Mouse (Mus musculus): ENCODE results near the gene Gm17334. TPM values are rescaled to one million over a fixed set of nuclear protein-coding genes. Genes with fewer than 3 reads are reported as not detected.

Gene Gm17334
- total RNA-seq, 1 experiment, result 0.22 TPM

DNA sequence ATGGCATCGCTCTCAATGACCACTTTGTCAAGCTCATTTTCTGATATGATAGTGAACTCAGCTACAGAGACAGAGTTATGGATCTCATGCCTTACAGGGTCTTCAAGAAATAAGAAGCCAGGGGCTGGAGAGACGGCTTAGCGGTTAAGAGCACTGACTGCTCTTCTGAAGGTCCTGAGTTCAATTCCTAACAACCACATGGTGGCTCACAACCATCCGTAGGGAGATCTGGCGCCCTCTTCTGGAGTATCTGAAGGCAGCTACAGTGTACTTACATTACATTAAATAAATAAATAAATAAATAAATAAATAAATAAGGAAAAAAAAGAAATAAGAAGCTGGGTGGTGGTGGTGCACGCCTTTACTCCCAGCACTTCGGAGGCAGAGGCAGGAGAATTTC, 39.2 kb downstream of the Gm17334 start:
- Histone ChIP-seq H3K4me1 (ENCODE audit: control insufficient read depth in 2 of 2, insufficient read depth in 2 of 2, low read length in 2 of 2, poor library complexity in 1 of 2) (peaks cover 0 to 2% of the 10 kb centered on the region in 2 experiments; a peak in 1 of 4 replicates), H3K36me3 (ENCODE audit: control insufficient read depth, insufficient read depth, low read length, poor library complexity, severe bottlenecking) (no peaks in the 10 kb centered on the region), H3K27ac (ENCODE audit: insufficient read depth, low read depth, low read length, poor library complexity, severe bottlenecking) (no peak overlapping the region), H3K4me3 (ENCODE audit: insufficient read depth in 1 of 2, low read depth in 1 of 2, low read length in 2 of 2, poor library complexity in 1 of 2, severe bottlenecking in 1 of 2) (no peak overlapping the region), H3K9ac (ENCODE audit: insufficient read depth, low read depth, low read length, poor library complexity, severe bottlenecking) (no peak overlapping the region), H3K9me3 (ENCODE audit: control insufficient read depth, insufficient read depth, low read depth, low read length) (no peaks in the 10 kb centered on the region)
- in situ Hi-C loops (cut with MboI; ENCODE audit: low sequenced_read_pairs in 2 of 2, unreplicated experiment in 2 of 2), result no loop called here
- DNase-seq (ENCODE audit: low read depth, low spot score), result no peak
- TF ChIP-seq MAFK (IDR thresholded peaks at IDR 0.05; ENCODE audit: insufficient read depth, low read depth, low read length), result no peak
- TF ChIP-seq HCFC1 (IDR thresholded peaks at IDR 0.05; ENCODE audit: borderline replicate concordance, insufficient read depth, low read length), result no peak
- TF ChIP-seq ZNF384 (IDR thresholded peaks at IDR 0.05; ENCODE audit: low read depth, low read length), result no peak
- no peak for TF ChIP-seq ZC3H11A (IDR thresholded peaks at IDR 0.05; ENCODE audit: borderline replicate concordance, low read depth, low read length)
- TF ChIP-seq CHD2 (IDR thresholded peaks at IDR 0.05; ENCODE audit: low read depth, low read length), result no peak

- Histone ChIP-seq H3K9ac (ENCODE audit: insufficient read depth, low read depth, low read length, poor library complexity, severe bottlenecking) (no peak overlapping the region), H3K4me3 (ENCODE audit: insufficient read depth in 1 of 2, low read depth in 1 of 2, low read length in 2 of 2, poor library complexity in 1 of 2, severe bottlenecking in 1 of 2) (no peak overlapping the region), H3K36me3 (ENCODE audit: control insufficient read depth, insufficient read depth, low read length, poor library complexity, severe bottlenecking) (no peaks in the 10 kb centered on the region), H3K4me1 (ENCODE audit: control insufficient read depth in 2 of 2, insufficient read depth in 2 of 2, low read length in 2 of 2, poor library complexity in 1 of 2) (peaks cover 0 to 2% of the 10 kb centered on the region in 2 experiments; a peak in 1 of 4 replicates), H3K9me3 (ENCODE audit: control insufficient read depth, insufficient read depth, low read depth, low read length) (no peaks in the 10 kb centered on the region), H3K27ac (ENCODE audit: insufficient read depth, low read depth, low read length, poor library complexity, severe bottlenecking) (no peak overlapping the region)
- TF ChIP-seq MAFK (IDR thresholded peaks at IDR 0.05; ENCODE audit: insufficient read depth, low read depth, low read length) (no peak), ZC3H11A (IDR thresholded peaks at IDR 0.05; ENCODE audit: borderline replicate concordance, low read depth, low read length) (no peak), CHD2 (IDR thresholded peaks at IDR 0.05; ENCODE audit: low read depth, low read length) (no peak), HCFC1 (IDR thresholded peaks at IDR 0.05; ENCODE audit: borderline replicate concordance, insufficient read depth, low read length) (no peak), ZNF384 (IDR thresholded peaks at IDR 0.05; ENCODE audit: low read depth, low read length) (no peak)
- no peak for DNase-seq (ENCODE audit: low read depth, low spot score)
- in situ Hi-C loops (cut with MboI; ENCODE audit: low sequenced_read_pairs in 2 of 2, unreplicated experiment in 2 of 2), result no loop called here
Measured at GRCm38 (mm10) chr11:53732244-53732643, 40.7 kb downstream of the Gm17334 start.

DNA sequence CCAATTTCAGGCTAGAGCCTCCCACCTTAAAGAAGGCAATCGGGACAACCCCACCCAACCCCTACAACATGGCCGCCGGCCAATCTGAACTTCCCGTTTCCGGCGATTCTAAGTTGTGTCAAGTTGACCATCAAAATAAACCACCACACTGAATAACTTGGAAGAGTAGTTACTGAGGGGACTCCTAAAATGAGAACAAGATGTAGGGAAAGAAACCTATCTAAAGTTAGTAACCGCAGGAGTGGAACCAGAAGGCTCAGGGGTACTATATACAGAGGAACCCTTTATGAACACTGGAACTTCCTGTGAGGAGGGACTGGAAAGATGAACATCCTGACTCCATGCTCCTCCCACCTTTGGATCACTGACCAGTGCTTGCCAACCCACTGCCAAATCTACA, 41.5 kb downstream of the Gm17334 start:
- no peak overlapping the region for H3K4me3 ChIP-seq (ENCODE audit: insufficient read depth in 1 of 2, low read depth in 1 of 2, low read length in 2 of 2, poor library complexity in 1 of 2, severe bottlenecking in 1 of 2)
- TF ChIP-seq HCFC1 (IDR thresholded peaks at IDR 0.05; ENCODE audit: borderline replicate concordance, insufficient read depth, low read length) (no peak), ZC3H11A (IDR thresholded peaks at IDR 0.05; ENCODE audit: borderline replicate concordance, low read depth, low read length) (no peak), MAFK (IDR thresholded peaks at IDR 0.05; ENCODE audit: insufficient read depth, low read depth, low read length) (no peak), CHD2 (IDR thresholded peaks at IDR 0.05; ENCODE audit: low read depth, low read length) (no peak), ZNF384 (IDR thresholded peaks at IDR 0.05; ENCODE audit: low read depth, low read length) (no peak)
- no peak overlapping the region for H3K9ac ChIP-seq (ENCODE audit: insufficient read depth, low read depth, low read length, poor library complexity, severe bottlenecking)
- no peaks in the 10 kb centered on the region for H3K9me3 ChIP-seq (ENCODE audit: control insufficient read depth, insufficient read depth, low read depth, low read length)
- in situ Hi-C loops (cut with MboI; ENCODE audit: low sequenced_read_pairs in 2 of 2, unreplicated experiment in 2 of 2), result no loop called here
- no peaks in the 10 kb centered on the region for H3K36me3 ChIP-seq (ENCODE audit: control insufficient read depth, insufficient read depth, low read length, poor library complexity, severe bottlenecking)
- H3K4me1 ChIP-seq (ENCODE audit: control insufficient read depth in 2 of 2, insufficient read depth in 2 of 2, low read length in 2 of 2, poor library complexity in 1 of 2), result no peaks in the 10 kb centered on the region
- H3K27ac ChIP-seq (ENCODE audit: insufficient read depth, low read depth, low read length, poor library complexity, severe bottlenecking), result no peak overlapping the region
- no peak for DNase-seq (ENCODE audit: low read depth, low spot score)

Other genes with a start within 250 kb of the Gm17334 start
- 10.7 and 11.1 TPM in 2 replicates for gene Kif3a, start 205.8 kb downstream of the Gm17334 start, total RNA-seq (2012; rRNA removed)
- not detected in 2 replicates for gene Il4, start 154.5 kb downstream of the Gm17334 start, total RNA-seq (2012; rRNA removed)
- gene Il13, start 138.5 kb downstream of the Gm17334 start, total RNA-seq (2012; rRNA removed), result not detected in 2 replicates
- gene Rad50, start 65.9 kb downstream of the Gm17334 start, total RNA-seq (2012; rRNA removed), result 30.9 and 32.0 TPM in 2 replicates
- gene Il5, start 52.4 kb downstream of the Gm17334 start, total RNA-seq (2012; rRNA removed), result not detected in 2 replicates
- gene Irf1, start 3.2 kb downstream of the Gm17334 start, total RNA-seq (2012; rRNA removed), result 28.0 and 40.1 TPM in 2 replicates
- gene Gm12216, start 86.1 kb upstream of the Gm17334 start, total RNA-seq (2012; rRNA removed), result 0.27 TPM in 1 of 2 replicates, not detected in the other
- gene Slc22a5, start 118.5 kb upstream of the Gm17334 start, total RNA-seq (2012; rRNA removed), result 8.2 and 9.0 TPM in 2 replicates
- 2.3 and 2.7 TPM in 2 replicates for gene Slc22a21, start 207.1 kb upstream of the Gm17334 start, total RNA-seq (2012; rRNA removed)